Mouse (Mus musculus) frontal cortex, adult 2 months (tissue): ENCODE data around the gene Ptov1. TPM values are rescaled to one million over a fixed set of nuclear protein-coding genes. Genes with fewer than 3 reads are reported as not detected.
A peak's percentile ranks its signal among the peaks of the same experiment; 100 is the strongest.

ENCODE experiments used
- DNase-seq, 2 experiments: peaks; one replicate each; pipeline ENCODE4 v3.0.0; 2022; ENCODE audit warnings: low spot score in 1 of 2; ENCODE audit errors: extremely low spot score in 1 of 2
- polyA plus RNA-seq: library from polyadenylated mRNA; depleted of rRNA; stranded (reverse); fragments of >200 nt; gene quantifications from 2 replicates; pipeline ENCODE4 v1.2.3, GENCODE M21; 2012; rRNA removed

Gene Ptov1
- 408 and 469 TPM in 2 replicates for polyA plus RNA-seq

DNA sequence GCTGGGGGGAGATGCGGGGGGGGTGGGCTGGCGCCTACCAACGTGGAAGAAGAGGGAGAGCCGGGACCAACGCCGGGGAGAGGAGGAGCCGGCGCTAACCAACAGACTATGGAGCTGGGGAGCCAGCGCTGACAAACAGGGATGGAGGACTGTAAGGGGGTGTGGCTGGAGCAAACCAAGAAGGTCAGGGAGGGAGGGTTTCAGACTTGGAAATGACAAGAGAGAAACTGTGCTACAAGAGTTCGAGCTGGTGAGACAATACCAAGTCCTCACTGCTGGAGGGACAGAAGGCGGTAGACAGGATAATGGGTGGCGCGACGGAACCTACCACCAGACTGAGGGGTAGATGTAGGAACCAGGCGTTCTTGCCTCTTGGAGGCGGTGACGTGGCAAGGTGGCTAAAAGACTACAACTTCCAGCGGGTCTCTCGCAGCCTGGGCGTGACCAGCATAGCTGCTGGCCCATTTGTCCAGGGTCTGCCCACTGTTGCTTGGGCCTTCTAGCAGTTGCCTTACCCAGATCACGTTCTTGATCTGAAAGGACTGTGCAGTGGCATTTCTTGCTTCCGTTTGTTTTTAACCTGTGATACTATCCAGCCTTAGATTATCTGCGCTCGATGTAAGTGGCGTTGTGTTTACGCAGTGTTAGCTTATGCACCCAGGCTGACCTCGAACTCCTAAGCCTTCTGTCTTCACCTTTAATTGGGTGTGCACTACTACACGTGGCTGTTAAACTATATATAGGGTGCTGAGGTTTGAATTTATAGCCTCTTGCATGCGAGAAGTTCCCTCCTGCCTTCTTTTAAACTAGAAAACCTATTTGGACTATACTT, at the start of gene Ptov1:
Ptov1 (minus strand) TSS at position 92 of the 832 bp plus-strand sequence.
- DNase-seq = peak; percentile 96 to 99

DNA sequence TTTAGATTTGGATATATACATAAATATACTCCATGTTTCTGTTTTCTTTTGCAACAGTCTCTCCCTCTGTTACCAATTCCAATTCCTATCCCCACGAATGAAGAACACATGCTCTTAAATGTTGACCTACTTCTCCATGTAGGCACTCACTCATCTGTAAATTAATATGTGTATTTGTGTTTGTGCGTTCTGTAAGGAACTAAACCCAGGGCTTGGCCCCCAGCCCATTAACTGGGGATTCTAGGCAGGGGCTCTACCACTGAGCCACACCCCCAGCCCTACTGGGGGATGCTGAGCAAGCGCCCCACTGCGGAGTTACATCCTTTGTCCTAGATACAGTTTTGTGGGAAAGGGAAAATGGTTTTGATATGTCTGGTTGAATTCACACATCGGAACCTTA, 49.5 kb upstream of the Ptov1 start:
- DNase-seq = no peak

DNA sequence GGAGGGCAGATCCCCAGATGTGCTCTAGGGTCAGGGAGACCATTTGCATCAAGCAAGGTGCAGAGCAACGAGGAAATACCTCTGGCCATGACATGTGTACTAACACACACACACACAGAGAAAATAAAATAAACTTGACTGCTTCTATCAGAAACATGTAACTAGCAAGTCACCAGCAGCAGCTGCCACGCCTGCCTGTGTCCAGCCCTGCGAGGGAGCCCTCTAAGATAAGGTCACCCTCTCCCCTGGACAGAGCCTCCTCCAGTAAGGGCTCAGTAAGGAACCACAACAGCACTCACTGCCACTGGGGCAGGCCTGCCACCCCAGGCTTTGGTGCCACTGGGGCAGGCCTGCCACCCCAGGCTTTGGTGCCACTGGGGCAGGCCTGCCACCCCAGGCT, 48.6 kb upstream of the Ptov1 start:
- no peak for DNase-seq

DNA sequence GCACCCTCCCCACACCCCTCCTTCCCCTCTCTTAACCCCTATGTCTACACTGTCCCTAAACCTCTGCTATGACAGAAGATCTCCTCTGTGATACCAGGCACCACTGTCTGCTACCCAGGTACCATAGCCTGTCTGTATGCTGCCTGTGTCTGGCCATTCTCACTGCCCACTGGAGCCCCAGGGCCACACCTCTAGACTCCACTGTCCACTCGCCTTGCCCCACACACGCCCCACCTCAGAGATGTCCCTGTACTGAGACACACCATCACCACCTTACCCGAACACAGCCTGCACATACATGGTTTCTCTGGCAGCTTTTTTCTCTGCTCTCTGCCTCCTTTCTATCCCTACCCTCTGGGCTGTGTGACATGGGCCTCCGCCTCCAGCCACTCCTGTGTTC, 47.3 kb upstream of the Ptov1 start:
- DNase-seq = no peak

DNA sequence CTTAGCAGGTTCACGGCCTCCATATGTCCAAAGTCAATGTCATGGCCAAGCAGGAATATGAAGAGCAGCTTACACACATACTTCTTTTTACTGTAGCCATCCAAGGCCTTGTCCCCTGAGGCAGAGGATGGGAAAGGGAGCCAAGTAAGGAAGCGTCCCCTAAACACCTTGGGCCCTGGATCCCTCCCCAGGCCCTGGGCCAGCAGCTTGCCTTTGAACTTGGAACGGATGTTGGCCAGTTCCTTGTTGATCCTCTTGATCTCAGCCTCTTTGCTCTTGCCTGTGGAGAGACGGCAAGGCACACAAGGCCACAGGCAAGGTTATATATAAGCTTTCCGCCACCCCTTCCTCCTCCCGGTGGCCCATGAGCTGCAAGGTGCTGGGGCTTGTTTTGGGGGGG, 46.6 kb upstream of the Ptov1 start:
- no peak for DNase-seq

- no peak for DNase-seq
Observed at GRCm38 (mm10) chr7:44915314-44915713, 45.7 kb upstream of the Ptov1 start.

DNA sequence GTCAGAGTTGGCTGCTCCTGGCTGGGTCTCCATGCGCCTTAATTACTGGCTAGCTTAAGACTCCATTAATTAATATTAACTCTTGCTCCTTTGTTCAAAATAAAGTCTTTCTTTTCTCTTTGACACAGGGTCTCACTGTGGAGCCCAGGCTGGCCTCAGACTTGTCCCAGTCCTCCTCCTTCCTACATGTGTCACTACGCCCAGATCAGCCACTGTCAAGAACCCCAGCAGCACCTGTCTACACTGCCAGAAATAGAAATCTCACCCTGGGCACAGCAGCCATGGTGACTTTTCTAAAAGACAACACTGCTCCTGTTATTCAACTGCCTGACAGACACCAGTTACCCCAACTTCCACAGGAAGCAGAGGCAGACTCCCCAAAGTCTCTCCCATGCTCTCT, 44.8 kb upstream of the Ptov1 start:
- no peak for DNase-seq

- no peak for DNase-seq
Observed at GRCm38 (mm10) chr7:44908706-44909476, 39.3 kb upstream of the Ptov1 start.

GRCm38 (mm10) chr7:44905430-44905829, 35.8 kb upstream of the Ptov1 start:
- DNase-seq = peak in 1 of 2 experiments; percentile 70

DNA sequence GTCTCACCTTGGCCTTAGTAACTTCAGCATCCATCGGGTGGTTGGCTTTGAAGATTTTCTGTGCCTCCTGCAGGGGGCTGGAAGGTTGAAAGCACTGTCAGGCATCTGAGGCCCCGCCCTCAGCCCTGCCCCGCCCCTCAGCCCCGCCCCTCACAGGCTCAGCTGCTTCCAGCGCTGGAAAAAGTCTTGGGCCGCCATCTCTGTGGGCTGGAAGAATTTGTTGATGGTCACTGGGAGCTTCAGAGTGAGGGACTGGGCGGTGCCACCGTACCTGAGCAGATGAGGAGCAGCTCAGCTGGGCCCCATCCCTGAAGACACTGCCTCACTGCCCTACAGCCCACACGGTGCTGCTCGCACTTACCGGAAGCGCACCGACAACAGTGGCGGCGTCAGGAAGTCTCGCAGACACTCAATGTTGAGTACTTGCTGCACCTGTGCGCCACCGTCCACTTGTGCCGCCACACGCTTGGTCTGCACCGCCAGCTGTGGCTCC, 31.7 kb upstream of the Ptov1 start:
- DNase-seq = no peak

DNA sequence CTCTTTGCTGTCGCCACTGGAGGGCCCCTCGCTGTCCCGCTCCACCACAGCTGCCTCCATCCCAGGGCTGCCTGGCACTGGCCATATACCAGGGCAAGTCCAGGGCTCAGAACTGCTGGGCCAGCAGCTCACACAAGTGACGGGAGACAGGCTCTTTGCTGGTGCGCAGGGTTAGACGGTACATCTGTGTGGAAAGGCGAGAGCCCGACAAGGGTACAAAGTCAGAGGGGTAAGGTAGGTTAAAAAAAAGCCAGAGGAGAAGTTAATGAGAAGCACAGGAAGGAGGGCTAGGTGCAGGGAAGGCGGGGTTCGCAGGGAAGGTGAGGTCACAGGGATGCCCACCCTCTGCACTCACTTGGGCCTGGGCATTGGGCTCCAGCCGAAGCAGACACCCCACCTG, 31.0 kb upstream of the Ptov1 start:
- no peak for DNase-seq

DNA sequence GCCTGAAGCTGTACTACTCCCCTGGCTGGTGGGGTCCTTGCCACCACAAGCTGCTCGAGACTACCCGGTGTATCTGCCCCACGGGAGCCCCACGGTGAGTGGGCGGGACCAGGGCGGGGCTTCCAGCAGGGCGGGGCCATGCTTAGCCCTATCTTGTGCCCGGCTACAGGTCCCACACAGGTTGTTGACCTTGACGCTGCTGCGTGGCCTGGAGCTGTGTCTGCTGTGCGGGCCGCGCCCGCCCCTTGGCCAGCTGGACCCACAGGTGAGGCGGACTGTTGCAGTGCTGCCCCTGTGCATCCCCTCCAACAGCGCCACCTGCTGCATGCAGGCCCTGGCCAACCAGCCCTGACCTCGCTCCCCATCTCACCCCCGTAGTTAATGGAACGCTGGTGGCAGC, 29.0 kb upstream of the Ptov1 start:
- DNase-seq = no peak

GRCm38 (mm10) chr7:44896499-44896898, 26.9 kb upstream of the Ptov1 start:
- no peak for DNase-seq

DNA sequence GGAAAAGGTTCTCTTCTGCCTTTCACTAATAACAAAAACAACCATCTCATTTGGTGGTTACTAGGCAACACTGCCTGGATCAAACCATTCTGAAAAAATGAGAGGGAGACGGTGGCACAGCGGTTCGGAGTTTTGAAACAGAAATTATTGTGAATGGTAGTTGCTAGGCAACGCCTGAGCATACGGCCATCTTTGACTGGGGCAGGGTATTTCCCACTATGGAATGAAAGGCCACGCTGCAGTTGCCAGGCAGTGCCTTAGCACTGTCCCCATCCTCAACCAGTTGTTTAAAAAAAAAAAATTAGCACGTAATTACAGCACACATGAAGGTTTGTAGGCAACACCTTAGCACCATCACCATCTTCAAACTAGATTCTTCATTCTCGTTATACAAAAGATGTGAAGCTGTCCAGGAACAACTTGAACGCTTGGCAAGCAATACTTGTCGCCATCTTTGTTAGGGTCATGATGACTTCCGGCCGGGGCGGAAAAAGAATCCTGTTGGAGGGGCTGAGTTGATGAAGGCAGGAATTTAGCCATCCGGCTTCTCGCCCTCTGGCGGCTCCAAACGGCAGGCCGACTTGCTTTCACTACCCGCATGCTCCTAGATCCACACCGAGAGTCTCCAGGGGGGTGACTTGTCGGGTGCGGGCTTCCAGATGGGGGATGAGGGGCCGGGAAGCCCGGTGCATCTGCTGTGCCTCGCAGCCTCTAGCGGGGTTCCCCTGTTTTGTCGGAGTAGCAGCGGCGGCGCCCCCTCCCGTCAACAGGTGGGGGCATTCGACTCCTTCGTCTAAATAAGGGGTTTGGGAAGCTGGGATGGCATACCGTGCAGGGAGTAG, 26.2 kb upstream of the Ptov1 start, which contains the start of gene Fuz:
Fuz (plus strand) TSS at position 487 of the 842 bp plus-strand sequence.
- peak; percentile 92 to 95 for DNase-seq

DNA sequence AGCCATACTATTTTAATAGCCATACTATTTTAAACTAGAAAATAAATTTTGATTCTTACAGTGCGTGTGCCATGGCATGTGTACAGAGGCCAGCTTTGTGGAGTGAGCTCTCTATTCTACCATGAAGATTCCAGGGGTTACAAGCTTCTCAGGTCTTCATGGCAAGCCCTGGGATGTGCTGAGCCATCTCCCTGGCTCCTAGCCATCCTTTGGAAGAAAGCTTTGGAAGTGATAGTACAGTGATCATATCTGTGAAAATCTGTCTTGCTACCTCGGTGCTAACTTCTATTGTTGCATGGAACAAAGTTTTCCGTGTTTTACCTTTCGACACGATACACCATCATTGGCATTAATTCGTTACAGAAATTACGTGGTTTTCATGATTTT, 25.6 kb upstream of the Ptov1 start:
- no peak for DNase-seq

- DNase-seq = no peak
Observed at GRCm38 (mm10) chr7:44894175-44894574, 24.6 kb upstream of the Ptov1 start.

DNA sequence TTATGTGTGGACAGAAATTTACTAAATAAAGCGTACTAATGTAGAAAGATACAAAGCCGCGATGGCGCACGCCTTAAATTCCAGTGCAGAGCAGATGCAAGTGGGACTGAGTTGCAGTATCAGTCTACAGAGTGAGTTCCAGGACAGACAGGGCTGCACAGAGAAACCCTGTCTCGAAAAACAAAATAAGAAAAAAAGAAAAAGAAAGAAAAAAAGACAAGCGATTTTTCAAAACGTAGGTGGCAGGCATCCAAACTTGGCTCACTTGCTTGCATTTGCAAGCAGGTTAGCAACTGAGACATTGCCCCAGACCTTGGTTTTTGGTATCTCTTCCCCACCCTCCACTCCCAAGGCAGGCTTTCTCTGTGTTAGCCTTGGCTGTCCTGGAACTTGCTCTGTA, 23.6 kb upstream of the Ptov1 start:
- DNase-seq = peak in 1 of 2 experiments; percentile 35

DNA sequence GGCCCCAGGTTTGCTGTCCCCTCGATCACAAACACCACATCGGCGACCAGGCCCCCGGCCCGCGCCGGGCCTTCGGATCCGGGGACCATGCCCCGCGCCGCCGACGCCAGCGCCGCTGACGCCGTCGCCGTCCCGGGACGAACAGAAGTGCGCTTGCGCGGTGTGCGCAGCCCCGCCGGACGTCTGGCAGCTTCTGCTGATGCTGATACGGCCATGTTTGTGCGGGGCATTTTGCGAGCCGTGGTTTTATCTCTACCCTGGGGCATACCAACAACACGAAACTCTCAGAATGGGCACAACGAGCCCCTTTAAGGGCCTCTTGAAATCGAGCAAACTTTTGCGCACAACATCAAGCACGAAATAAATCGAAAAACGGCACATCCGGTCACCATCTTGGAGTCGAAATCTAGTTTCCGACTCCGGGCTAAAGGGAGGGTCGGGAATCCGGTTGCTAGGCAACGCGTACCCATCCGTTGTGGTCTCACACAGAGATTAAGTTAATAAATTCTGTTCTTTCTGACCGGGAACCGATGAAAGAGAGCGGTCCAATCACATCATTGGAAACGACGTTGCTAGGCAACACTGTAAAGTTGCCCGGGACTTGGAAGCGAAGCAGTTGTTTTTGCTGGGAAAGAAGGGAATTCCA, 22.8 kb upstream of the Ptov1 start, which contains the start of gene Med25:
Med25 (minus strand) TSS at position 437 of the 646 bp plus-strand sequence.
- DNase-seq = peak; percentile 96

GRCm38 (mm10) chr7:44891611-44892010, 22.0 kb upstream of the Ptov1 start:
- DNase-seq = no peak

GRCm38 (mm10) chr7:44890737-44891136, 21.1 kb upstream of the Ptov1 start:
- no peak for DNase-seq
